Mouse (Mus musculus) myocyte (in vitro differentiated cells): ENCODE results near the gene Ncf1.

Experiments used
- MYOD1 ChIP-seq, 3 experiments: IDR thresholded peaks; one replicate each; pipeline ENCODE4 v1.6.1; 2011; ENCODE audit warnings: control low read depth in 2 of 3, low read depth in 2 of 3, mild to moderate bottlenecking in 2 of 3, moderate library complexity in 1 of 3; ENCODE audit not compliant: insufficient read length in 2 of 3, control insufficient read depth in 1 of 3
- POLR2A ChIP-seq: IDR thresholded peaks from one replicate; pipeline ENCODE4 v1.6.1; 2011; ENCODE audit warnings: low read depth, mild to moderate bottlenecking, control low read depth, moderate library complexity; ENCODE audit not compliant: insufficient read length

DNA sequence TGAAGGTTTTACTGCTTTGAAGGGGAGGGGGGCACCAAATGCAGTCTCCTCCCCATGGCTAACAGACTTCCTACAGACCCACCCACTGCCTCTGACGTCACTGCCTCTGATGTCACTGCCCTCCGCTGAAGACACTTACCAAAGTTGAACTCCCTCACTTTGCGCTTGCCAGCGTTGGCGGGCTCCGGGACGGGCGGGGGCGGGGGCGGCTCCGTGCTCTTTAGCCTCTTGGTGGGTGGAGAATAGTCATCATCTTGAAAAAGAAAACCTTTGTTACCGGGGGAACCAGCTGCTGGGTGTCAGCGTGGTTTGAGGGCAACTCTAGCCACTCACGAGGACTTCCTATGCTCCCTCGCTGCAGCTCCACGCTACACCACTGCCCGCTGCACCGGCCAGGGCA lies 37.0 kb upstream of the Ncf1 start:
- TF ChIP-seq MYOD1 (IDR thresholded peaks at IDR 0.05; ENCODE audit: control insufficient read depth in 1 of 3, insufficient read length in 2 of 3, low read depth in 2 of 3) (no peak), POLR2A (no peak)
